Mouse (Mus musculus) erythroblast, embryonic 14.5 days (primary cell): ENCODE results near the gene Dpp8.

Source experiments
- GATA1 ChIP-seq: IDR thresholded peaks from 2 replicates; pipeline ENCODE4 v1.6.1; 2012; ENCODE audit warnings: low read length, inconsistent platforms, mixed read lengths
- TAL1 ChIP-seq: IDR thresholded peaks from 3 replicates; pipeline ENCODE4 v1.6.1; 2012; ENCODE audit warnings: low read length, inconsistent platforms, mixed read lengths

DNA sequence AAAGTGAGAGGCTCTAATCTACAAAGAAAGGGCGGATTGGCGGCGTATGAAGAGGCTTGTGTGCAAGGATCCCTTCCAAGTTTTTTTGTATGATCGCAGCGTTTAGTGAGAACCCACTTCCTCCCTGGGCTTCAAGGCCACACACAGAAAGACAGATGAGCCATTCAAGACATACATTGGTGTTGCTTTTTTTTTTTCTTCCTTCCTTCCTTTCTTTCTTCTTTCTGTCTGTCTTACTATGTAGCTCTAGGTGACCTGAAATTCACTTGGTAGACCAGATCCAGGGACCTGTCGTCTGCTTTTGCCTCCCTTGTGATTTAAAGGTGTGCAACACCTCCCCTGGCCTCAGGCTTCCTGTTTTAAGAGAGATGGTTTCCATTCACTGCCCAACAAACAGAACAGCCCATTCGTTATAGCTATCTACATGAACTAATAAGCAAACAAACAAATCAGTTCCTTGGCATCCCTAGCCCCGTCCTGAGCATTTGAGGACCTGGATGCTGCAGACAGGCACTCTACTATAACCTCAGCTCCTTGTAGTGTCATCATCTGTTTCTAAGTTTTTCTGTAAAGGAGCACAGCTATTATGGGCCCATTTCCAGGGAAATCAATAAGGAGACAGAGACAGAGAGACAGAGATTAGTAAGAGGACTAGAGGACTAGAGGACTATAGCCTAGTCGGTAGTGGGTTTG is 10.2 kb upstream of the Dpp8 start:
- TF ChIP-seq TAL1 (no peak), GATA1 (no peak)
